Mouse (Mus musculus) cortical plate, adult 2 months (tissue): ENCODE results near the gene Srm. TPM values are rescaled to one million over a fixed set of nuclear protein-coding genes. Genes with fewer than 3 reads are reported as not detected.

Source experiments
- H3K27ac ChIP-seq: fragments of 200-500 bp; 2 replicates; pipeline ENCODE4 v1.5.1; 2012; ENCODE audit warnings: low read length, control low read depth, inconsistent platforms; ENCODE audit not compliant: insufficient read depth
- H3K4me1 ChIP-seq: fragments of 200-500 bp; 2 replicates; pipeline ENCODE4 v1.6.1; 2011; ENCODE audit warnings: low read length; ENCODE audit not compliant: control insufficient read depth, insufficient read depth
- H3K4me3 ChIP-seq: fragments of 200-500 bp; 2 replicates; pipeline ENCODE4 v1.5.1; 2011; ENCODE audit warnings: mild to moderate bottlenecking, low read length, control low read depth; ENCODE audit not compliant: insufficient read depth
- CTCF ChIP-seq: fragments of 200-500 bp; IDR thresholded peaks from 2 replicates; pipeline ENCODE4 v1.5.1; 2011; ENCODE audit warnings: mild to moderate bottlenecking, control low read depth, low read length; ENCODE audit not compliant: insufficient read depth; ENCODE audit errors: extremely low read depth
- POLR2A ChIP-seq: fragments of 200-500 bp; IDR thresholded peaks from 2 replicates; pipeline ENCODE4 v1.6.1; 2011; ENCODE audit warnings: mild to moderate bottlenecking, low read length, control low read depth; ENCODE audit not compliant: insufficient read depth; ENCODE audit errors: extremely low read depth
- polyA plus RNA-seq: library from polyadenylated mRNA; depleted of rRNA; stranded (reverse); fragments of >200 nt; gene quantifications from 2 replicates; pipeline ENCODE4 v1.2.3, GENCODE M21; 2012; rRNA removed

The Srm gene
- polyA plus RNA-seq = 77.7 and 84.4 TPM in 2 replicates

GRCm38 (mm10) chr4:148591171-148591630, at the start of gene Srm:
Gene Srm (plus strand): TSS chr4:148591503.
- Histone ChIP-seq H3K4me3 (peak within 1 kb of the TSS; percentile 85), H3K27ac (peak within 1 kb of the TSS; percentile 85), H3K4me1 (peaks cover 7% of the 10 kb centered on the region)
- TF ChIP-seq CTCF (no peak), POLR2A (peak; percentile 47; the same call in 1 of the 2 replicates)

- H3K4me1 ChIP-seq = no peaks in the 10 kb centered on the region
- TF ChIP-seq POLR2A (no peak), CTCF (no peak)
- H3K27ac ChIP-seq = no peak overlapping the region
- no peak overlapping the region for H3K4me3 ChIP-seq
These were observed 42.2 kb upstream of the Srm start for GRCm38 (mm10) chr4:148549106-148549505.

DNA sequence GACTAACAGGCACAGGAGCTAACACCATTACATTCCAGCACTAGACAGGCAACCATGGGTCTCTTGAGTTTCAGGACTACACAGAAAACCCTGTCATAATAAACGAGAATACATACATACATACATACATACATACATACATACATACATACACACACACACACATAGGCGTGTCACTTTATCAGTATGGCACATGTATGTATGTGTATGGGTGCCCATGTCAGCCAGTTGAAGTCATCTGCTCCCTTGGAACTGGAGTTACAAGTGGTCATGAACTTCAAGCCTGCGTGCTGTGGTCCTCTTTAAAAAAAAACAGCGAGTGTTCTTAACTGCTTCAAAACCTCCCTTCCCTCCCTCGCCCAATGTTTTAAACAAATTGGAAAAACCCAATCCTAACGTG, 33.5 kb upstream of the Srm start:
- Histone ChIP-seq H3K4me1 (peaks cover 1% of the 10 kb centered on the region; the same call in 1 of the 2 replicates), H3K4me3 (peak overlapping the region; percentile 34), H3K27ac (no peak overlapping the region)
- TF ChIP-seq POLR2A (no peak), CTCF (no peak)

GRCm38 (mm10) chr4:148558297-148559000, 32.9 kb upstream of the Srm start, which contains the start of gene Exosc10:
Gene Exosc10 (plus strand): TSS chr4:148558429.
- TF ChIP-seq CTCF (no peak), POLR2A (peak; percentile 72; the same call in 1 of the 2 replicates)

GRCm38 (mm10) chr4:148562676-148563075, 28.6 kb upstream of the Srm start:
- Histone ChIP-seq H3K4me1 (peaks cover 1% of the 10 kb centered on the region; the same call in 1 of the 2 replicates), H3K27ac (no peak overlapping the region), H3K4me3 (no peak overlapping the region)
- TF ChIP-seq POLR2A (no peak), CTCF (no peak)

More at GRCm38 (mm10) chr4:148558297-148559000, 32.9 kb upstream of the Srm start, which contains the start of gene Exosc10:
- Histone ChIP-seq H3K27ac (peak within 1 kb of the TSS; percentile 65), H3K4me1 (peaks cover 1% of the 10 kb centered on the region; the same call in 1 of the 2 replicates), H3K4me3 (peak within 1 kb of the TSS; percentile 34)

- Histone ChIP-seq H3K4me1 (peaks cover 1% of the 10 kb centered on the region; the same call in 1 of the 2 replicates), H3K27ac (no peak overlapping the region), H3K4me3 (no peak overlapping the region)
- TF ChIP-seq POLR2A (no peak), CTCF (no peak)
These were observed 27.7 kb upstream of the Srm start for GRCm38 (mm10) chr4:148563595-148563994.

DNA sequence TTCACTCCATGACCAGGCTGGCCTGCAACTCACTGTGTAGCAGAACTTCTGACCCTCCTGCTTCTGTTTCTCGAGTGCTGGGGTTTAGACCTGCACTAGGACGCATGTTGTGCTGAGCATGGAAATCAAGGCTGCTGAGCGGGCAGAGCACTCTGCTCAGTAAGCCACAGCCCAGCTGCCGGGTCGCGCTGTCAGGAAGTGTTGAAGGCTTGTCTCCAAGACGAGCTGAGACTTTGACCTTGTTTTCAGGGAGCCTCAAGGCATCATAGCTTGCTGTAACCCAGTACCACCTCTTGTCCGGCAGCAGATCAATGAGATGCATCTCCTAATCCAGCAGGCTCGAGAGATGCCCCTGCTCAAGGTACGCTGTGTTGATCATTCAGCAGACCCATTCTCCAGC, 21.2 kb upstream of the Srm start:
- Histone ChIP-seq H3K27ac (no peak overlapping the region), H3K4me1 (no peaks in the 10 kb centered on the region), H3K4me3 (no peak overlapping the region)
- TF ChIP-seq POLR2A (no peak), CTCF (no peak)

GRCm38 (mm10) chr4:148570693-148571295, 20.5 kb upstream of the Srm start:
- H3K4me3 ChIP-seq = no peak overlapping the region
- H3K27ac ChIP-seq = no peak overlapping the region
- TF ChIP-seq POLR2A (no peak), CTCF (no peak)
- H3K4me1 ChIP-seq = no peaks in the 10 kb centered on the region

- TF ChIP-seq POLR2A = no peak
- Histone ChIP-seq H3K4me1 (no peaks in the 10 kb centered on the region), H3K27ac (no peak overlapping the region), H3K4me3 (no peak overlapping the region)
These were observed 18.1 kb upstream of the Srm start for GRCm38 (mm10) chr4:148573222-148573621.
